Mouse (Mus musculus): ENCODE data around the gene Trim26. TPM values are rescaled to one million over a fixed set of nuclear protein-coding genes. Genes with fewer than 3 reads are reported as not detected.

Trim26 gene
- polyA plus RNA-seq, 1 experiment = not detected

DNA sequence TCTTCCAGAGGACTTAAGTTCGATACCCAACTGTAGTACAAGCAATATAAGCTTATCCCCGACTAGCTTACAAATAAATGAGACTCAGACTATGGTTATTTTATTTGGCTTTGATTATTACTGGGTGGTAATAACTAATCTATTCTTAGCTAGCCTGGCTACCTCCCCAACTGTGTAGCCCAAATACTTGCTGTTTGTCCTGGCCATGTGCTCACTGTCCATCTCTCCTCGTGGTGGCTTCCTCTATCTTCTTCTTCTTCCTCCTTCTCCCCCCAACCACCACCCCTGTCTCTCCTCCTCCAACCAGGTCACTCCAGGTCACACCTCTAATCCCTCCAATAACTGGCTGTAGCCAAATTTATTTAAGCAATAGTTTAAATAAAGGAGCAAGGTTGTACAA lies 6.5 kb upstream of the Trim26 start:
- H3K4me1 ChIP-seq (ENCODE audit: control insufficient read depth, insufficient read depth, low read length) = peaks cover 2% of the 10 kb centered on the region; the same call in 1 of the 2 replicates
- H3K4me3 ChIP-seq (ENCODE audit: insufficient read depth, low read depth, low read length) = no peak overlapping the region
- no peak overlapping the region for H3K27ac ChIP-seq (ENCODE audit: insufficient read depth, low read depth, low read length)
- WGBS = 87% methylated on average over 3 of the region's 3 CpGs
- TF ChIP-seq CTCF (IDR thresholded peaks at IDR 0.05; ENCODE audit: insufficient read depth, low read depth, low read length) (no peak), POLR2A (IDR thresholded peaks at IDR 0.05; ENCODE audit: insufficient read depth, low read depth, low read length) (no peak)

DNA sequence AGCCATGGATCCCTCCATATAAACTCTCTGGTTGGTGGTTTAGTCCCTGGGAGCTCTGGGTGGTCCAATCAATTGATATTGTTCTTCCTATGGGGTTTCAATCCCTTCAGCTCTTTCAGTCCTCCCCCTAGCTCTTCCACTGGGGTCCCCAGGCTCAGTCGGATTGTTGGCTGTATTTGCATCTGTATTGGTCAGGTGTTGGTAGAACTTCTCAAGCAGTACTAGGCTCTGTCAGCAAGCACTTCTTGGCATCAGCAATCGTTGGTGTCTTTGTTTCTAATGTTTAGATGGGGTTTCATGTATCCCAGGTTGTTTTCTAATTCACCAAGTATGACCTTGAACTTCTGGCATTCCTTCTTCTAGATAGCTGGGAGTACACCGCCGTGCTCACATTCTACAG lies 4.2 kb upstream of the Trim26 start:
- H3K4me3 ChIP-seq (ENCODE audit: insufficient read depth, low read depth, low read length) = no peak overlapping the region
- H3K4me1 ChIP-seq (ENCODE audit: control insufficient read depth, insufficient read depth, low read length) = no peaks in the 10 kb centered on the region; the same call in 1 of the 2 replicates
- TF ChIP-seq POLR2A (IDR thresholded peaks at IDR 0.05; ENCODE audit: insufficient read depth, low read depth, low read length) = no peak
- TF ChIP-seq CTCF (IDR thresholded peaks at IDR 0.05; ENCODE audit: insufficient read depth, low read depth, low read length) = no peak
- 58% methylated on average over 4 of the region's 4 CpGs for WGBS
- H3K27ac ChIP-seq (ENCODE audit: insufficient read depth, low read depth, low read length) = no peak overlapping the region

DNA sequence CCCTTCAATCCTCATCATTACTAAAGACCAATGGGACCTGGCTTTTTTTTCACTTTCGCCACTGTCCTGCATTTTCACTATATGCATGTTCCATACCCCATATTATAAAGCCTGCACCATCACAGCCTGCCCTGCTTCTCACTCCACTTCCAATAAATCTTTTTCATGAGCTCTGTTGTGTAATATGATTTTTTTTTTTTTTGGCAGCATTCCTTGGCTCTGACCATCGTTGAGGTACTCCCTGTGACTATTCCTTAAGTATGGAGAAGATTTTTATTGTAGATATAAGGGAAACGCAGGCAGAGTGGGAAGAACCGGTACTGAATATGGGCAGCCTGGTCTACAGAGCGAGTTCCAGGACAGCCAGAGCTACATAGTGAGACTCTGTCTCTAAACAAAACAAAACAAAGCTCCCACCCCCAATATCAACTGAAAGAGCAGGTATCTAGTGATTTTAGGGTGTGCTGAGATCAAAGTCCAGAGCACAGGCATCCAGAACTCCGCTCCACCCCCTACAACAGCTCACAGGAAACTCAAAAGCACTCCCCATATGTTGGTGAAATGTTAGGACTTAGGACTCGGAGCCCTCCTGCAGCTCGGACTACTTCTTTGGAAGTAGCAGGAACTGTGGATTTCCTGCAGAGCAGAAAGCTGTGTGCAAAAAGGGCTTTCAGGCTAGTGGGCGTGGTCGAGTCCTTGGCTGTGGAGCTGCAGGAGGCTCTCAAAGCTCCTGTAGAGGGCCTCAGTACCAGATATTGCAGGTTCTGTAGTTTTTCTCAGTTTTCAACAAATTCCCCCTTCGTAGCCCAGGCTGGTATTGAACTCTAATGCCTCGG lies 1.1 kb upstream of the Trim26 start:
- Histone ChIP-seq H3K4me3 (ENCODE audit: insufficient read depth, low read depth, low read length) (no peak overlapping the region), H3K27ac (ENCODE audit: insufficient read depth, low read depth, low read length) (peak overlapping the region; percentile 84; the same call in 1 of the 2 replicates), H3K4me1 (ENCODE audit: control insufficient read depth, insufficient read depth, low read length) (peaks cover 2% of the 10 kb centered on the region; the same call in 1 of the 2 replicates)
- 39% methylated on average over 12 of the region's 12 CpGs for WGBS
- TF ChIP-seq POLR2A (IDR thresholded peaks at IDR 0.05; ENCODE audit: insufficient read depth, low read depth, low read length) (no peak), CTCF (IDR thresholded peaks at IDR 0.05; ENCODE audit: insufficient read depth, low read depth, low read length) (no peak)

DNA sequence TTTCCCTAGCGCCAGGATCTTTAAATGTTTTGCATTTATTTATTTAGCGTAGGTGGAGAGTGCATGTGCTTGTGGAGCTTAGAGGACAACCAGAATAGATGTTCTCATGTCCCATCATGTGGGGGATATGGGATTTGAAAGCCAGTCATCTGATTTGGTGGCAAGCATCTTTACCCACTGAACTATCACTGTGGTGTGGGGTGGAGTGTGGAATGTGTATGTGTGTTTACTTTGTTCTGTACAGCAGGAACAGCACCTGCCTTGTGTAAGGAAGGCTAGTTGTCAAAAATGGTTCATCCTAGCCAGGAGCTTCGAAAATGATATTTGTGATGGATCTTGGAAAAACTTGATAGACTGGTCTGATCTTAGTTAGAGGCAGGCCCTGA lies 514 bp upstream of the Trim26 start:
- TF ChIP-seq POLR2A (IDR thresholded peaks at IDR 0.05; ENCODE audit: insufficient read depth, low read depth, low read length) (no peak), CTCF (IDR thresholded peaks at IDR 0.05; ENCODE audit: insufficient read depth, low read depth, low read length) (no peak)
- H3K4me3 ChIP-seq (ENCODE audit: insufficient read depth, low read depth, low read length) = peak overlapping the region; percentile 97
- H3K27ac ChIP-seq (ENCODE audit: insufficient read depth, low read depth, low read length) = peak overlapping the region; percentile 84
- H3K4me1 ChIP-seq (ENCODE audit: control insufficient read depth, insufficient read depth, low read length) = peaks cover 2% of the 10 kb centered on the region; the same call in 1 of the 2 replicates
- 10% methylated on average over 3 of the region's 3 CpGs for WGBS

DNA sequence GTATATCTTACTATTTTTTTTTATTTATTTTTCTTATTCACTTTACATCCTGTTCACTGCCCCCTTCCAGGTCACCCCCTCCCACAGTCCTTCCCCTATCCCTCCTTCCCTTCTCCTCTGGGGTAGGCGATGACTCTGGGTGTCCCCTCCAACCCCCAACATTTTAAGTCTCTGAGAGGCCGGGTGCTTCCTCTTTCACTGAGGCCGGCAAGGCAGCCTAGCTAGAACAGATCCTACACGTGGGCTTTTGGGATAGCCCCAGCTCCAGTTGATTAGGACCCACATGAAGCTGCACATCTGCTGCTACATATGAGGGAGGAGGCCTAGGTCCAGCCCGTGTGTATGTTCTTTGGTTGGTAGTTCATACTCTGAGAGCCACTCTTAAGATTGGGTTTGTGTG lies 2.1 kb downstream of the Trim26 start:
- H3K27ac ChIP-seq (ENCODE audit: insufficient read depth, low read depth, low read length) = no peak overlapping the region
- TF ChIP-seq CTCF (IDR thresholded peaks at IDR 0.05; ENCODE audit: insufficient read depth, low read depth, low read length) (no peak), POLR2A (IDR thresholded peaks at IDR 0.05; ENCODE audit: insufficient read depth, low read depth, low read length) (no peak)
- no peak overlapping the region for H3K4me3 ChIP-seq (ENCODE audit: insufficient read depth, low read depth, low read length)
- WGBS = 92% methylated on average over 5 of the region's 5 CpGs
- H3K4me1 ChIP-seq (ENCODE audit: control insufficient read depth, insufficient read depth, low read length) = peaks cover 2% of the 10 kb centered on the region; the same call in 1 of the 2 replicates

DNA sequence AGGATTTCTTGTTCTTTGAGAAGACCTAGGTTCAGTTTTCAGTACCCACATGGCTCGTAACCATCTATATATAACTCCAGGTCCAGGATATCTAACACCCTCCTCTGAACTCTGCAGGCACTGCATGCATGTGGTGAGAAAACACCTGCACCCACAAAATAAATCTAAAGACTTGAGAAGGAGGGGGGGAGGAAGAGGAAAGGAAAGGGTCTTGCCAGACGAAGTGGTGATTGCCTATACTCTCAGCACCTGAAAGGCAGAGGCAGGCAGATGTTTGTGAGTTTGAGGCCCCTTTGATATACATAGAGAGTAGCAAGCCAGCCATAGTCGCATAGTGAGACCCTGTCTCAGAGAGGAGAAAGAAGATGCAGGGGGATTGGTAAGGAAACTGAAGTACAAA lies 3.0 kb downstream of the Trim26 start:
- H3K27ac ChIP-seq (ENCODE audit: insufficient read depth, low read depth, low read length) = no peak overlapping the region
- TF ChIP-seq POLR2A (IDR thresholded peaks at IDR 0.05; ENCODE audit: insufficient read depth, low read depth, low read length) = no peak
- TF ChIP-seq CTCF (IDR thresholded peaks at IDR 0.05; ENCODE audit: insufficient read depth, low read depth, low read length) = no peak
- 87% methylated on average over 3 of the region's 3 CpGs for WGBS

DNA sequence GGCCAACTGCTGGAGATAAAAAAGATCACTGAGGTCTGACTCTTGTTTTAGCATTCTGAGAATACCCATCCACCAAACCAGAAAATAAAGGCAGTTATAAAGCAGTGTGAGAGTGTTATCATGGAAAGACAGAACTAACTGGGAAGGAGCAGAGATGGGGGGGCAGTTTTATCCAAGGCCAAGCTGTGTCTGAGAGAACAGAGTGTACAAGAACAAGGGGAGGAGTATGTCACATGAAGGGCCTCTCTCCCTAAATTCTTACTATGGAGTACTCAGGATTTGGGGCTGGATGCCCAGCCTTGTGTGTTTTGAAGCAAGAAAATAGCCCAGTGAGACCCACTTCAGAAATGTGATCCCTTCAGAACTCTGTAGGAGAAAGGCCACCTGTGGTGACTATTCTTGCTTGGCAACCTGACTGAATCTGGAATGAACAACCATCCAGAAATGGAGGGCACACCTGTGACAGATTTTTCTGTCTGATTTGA lies 4.1 kb downstream of the Trim26 start:
- Histone ChIP-seq H3K27ac (ENCODE audit: insufficient read depth, low read depth, low read length) (no peak overlapping the region), H3K4me3 (ENCODE audit: insufficient read depth, low read depth, low read length) (no peak overlapping the region)
- TF ChIP-seq CTCF (IDR thresholded peaks at IDR 0.05; ENCODE audit: insufficient read depth, low read depth, low read length) (no peak), POLR2A (IDR thresholded peaks at IDR 0.05; ENCODE audit: insufficient read depth, low read depth, low read length) (no peak)

More for the DNA sequence above, 3.0 kb downstream of the Trim26 start:
- Histone ChIP-seq H3K4me1 (ENCODE audit: control insufficient read depth, insufficient read depth, low read length) (peaks cover 2% of the 10 kb centered on the region; the same call in 1 of the 2 replicates), H3K4me3 (ENCODE audit: insufficient read depth, low read depth, low read length) (no peak overlapping the region)

DNA sequence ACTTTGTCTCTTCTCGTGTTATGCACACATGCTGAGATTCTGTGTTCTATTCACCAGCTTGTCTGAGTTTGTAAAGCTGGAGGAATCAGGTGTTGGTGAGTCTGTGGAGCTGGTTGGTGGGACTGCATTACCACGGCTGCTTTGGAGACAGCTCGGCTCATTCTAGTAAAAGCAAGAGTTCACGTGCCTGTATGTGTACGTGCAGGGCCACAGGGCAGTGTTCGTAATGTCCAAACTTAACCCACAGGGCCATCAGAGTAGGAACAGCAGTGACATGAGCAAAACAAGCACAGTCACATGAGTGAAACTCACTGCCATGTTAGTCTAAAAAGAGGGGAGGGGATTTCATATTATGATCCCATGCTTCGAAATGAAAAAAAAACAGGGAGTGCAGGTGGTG lies 6.8 kb downstream of the Trim26 start:
- H3K4me3 ChIP-seq (ENCODE audit: insufficient read depth, low read depth, low read length) = no peak overlapping the region
- 75% methylated on average over 7 of the region's 7 CpGs for WGBS
- peaks cover 2% of the 10 kb centered on the region; the same call in 1 of the 2 replicates for H3K4me1 ChIP-seq (ENCODE audit: control insufficient read depth, insufficient read depth, low read length)
- H3K27ac ChIP-seq (ENCODE audit: insufficient read depth, low read depth, low read length) = no peak overlapping the region
- TF ChIP-seq CTCF (IDR thresholded peaks at IDR 0.05; ENCODE audit: insufficient read depth, low read depth, low read length) = no peak
- no peak for TF ChIP-seq POLR2A (IDR thresholded peaks at IDR 0.05; ENCODE audit: insufficient read depth, low read depth, low read length)

More for the DNA sequence above, 4.1 kb downstream of the Trim26 start:
- H3K4me1 ChIP-seq (ENCODE audit: control insufficient read depth, insufficient read depth, low read length) = peaks cover 2% of the 10 kb centered on the region; the same call in 1 of the 2 replicates

DNA sequence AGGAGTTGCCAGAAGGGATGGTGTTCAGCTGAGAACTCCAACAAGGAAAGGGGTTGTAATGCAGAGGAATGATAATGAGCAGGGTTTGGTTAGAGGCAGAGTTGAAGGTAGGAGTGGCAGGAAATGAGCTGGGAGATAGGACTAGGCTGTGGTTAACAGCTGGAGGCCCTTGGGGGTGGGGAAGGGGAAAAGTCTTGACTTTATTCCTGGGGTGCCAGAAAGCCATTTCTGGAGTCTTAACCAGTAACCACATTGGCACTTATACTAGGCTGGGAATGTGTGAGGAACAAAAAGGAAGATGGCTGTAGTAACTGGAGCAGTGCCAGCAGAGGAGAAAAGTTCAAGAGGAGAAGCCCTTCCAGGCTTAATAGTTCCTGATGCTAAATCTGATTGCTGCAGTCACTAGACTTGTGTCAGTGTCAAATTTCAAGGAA lies 7.4 kb downstream of the Trim26 start:
- Histone ChIP-seq H3K27ac (ENCODE audit: insufficient read depth, low read depth, low read length) (no peak overlapping the region), H3K4me1 (ENCODE audit: control insufficient read depth, insufficient read depth, low read length) (no peaks in the 10 kb centered on the region; the same call in 1 of the 2 replicates), H3K4me3 (ENCODE audit: insufficient read depth, low read depth, low read length) (no peak overlapping the region)
- no peak for TF ChIP-seq POLR2A (IDR thresholded peaks at IDR 0.05; ENCODE audit: insufficient read depth, low read depth, low read length)
- no peak for TF ChIP-seq CTCF (IDR thresholded peaks at IDR 0.05; ENCODE audit: insufficient read depth, low read depth, low read length)

Measured in olfactory bulb, adult 2 months (tissue).